Mouse (Mus musculus) myocyte (in vitro differentiated cells): Measurements from ENCODE around the gene Kdm4b.

Experiments used
- CEBPB ChIP-seq: IDR thresholded peaks from 2 replicates; pipeline ENCODE4 v1.6.1; 2011; ENCODE audit warnings: mild to moderate bottlenecking, moderate library complexity; ENCODE audit not compliant: poor library complexity, insufficient read depth, severe bottlenecking
- E2F4 ChIP-seq: IDR thresholded peaks from one replicate; pipeline ENCODE4 v1.6.1; 2011; ENCODE audit warnings: mild to moderate bottlenecking, control low read depth, moderate library complexity; ENCODE audit not compliant: insufficient read depth
- MAX ChIP-seq: IDR thresholded peaks from one replicate; pipeline ENCODE4 v1.6.1; 2011; ENCODE audit warnings: low read depth, mild to moderate bottlenecking, control low read depth
- MYOD1 ChIP-seq, 3 experiments: IDR thresholded peaks; one replicate each; pipeline ENCODE4 v1.6.1; 2011; ENCODE audit warnings: control low read depth in 2 of 3, low read depth in 2 of 3, mild to moderate bottlenecking in 2 of 3, moderate library complexity in 1 of 3; ENCODE audit not compliant: insufficient read length in 2 of 3, control insufficient read depth in 1 of 3
- POLR2A ChIP-seq: IDR thresholded peaks from one replicate; pipeline ENCODE4 v1.6.1; 2011; ENCODE audit warnings: low read depth, mild to moderate bottlenecking, control low read depth, moderate library complexity; ENCODE audit not compliant: insufficient read length

DNA sequence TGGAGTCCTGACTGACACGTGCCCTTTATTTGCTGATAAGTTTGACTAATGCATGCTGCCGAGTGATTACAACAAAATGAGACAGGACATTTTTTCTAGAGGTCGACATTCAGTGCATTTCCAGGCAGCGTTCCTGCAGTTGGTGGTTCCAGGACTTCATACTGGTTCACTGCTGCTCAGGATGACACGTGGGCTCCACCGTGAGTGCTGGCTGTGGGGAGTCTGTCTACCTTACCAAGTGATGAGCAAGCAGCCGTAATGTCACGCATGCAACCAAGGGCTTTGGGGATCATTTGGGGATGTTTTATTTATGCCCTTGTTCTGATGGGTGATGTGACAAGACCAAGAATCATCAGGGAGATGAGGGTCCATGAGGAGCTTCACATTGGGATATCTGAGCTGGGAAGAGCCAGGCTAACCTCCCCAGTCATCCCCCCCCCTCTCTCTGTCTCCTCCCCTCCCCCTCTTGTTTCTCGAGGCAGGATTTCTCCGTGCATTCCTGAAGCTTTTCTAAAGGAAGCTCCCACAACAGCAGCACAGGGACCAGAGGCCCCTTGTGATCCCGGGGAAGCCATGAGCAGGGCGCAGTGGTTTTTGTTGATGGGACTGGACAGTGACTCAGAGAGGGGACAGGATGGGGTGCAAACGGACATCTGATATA, 83.2 kb downstream of the Kdm4b start:
- TF ChIP-seq POLR2A (no peak), MYOD1 (IDR thresholded peaks at IDR 0.05; ENCODE audit: control insufficient read depth in 1 of 3, insufficient read length in 2 of 3, low read depth in 2 of 3) (no peak), MAX (no peak), E2F4 (no peak), CEBPB (no peak)
